Comparison of ENCODE assay signal across 16 mouse cellular contexts in the genomic region with DNA sequence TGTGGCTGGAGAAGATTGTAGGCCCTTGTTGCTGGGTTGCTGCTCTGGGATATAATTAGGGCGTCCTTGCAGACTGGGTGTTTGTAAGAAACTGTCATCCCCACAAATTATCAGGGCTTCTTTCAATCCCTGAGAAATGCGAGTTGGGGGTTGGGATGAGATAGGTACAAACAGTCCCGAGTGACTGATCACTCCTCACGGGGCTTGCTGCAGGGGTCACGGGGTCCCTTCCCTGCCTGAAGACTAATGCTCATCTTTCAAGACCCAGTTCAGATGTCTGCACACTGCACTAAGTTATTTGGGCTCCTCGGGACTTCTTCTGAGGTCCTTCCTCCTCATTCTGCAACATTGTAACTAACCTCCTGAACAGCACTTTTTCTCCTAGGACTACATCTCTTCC.
DNase-seq lines count a peak whose midpoint lies in the region; ATAC-seq and TF ChIP-seq lines count a peak whose summit lies in the region.
"Had no signal": no experiment of that assay in that cellular context is flagged by ENCODE, and none has a peak within 500 bp of the region (broad histone marks: within the 10 kb centered on the region; RNA-seq: fewer than 3 reads in every experiment).

No protein-coding gene starts in this region.

- intact Hi-C loops in heart, postnatal 36 days (cut with DNase I) = loop anchor here (2.0 kb wide), 1 partner anchor 17 kb away; no protein-coding TSS in a partner anchor

- H3K4me1 ChIP-seq in heart, embryonic 13.5 days = peaks cover 82% of the 10 kb centered on the region
- H3K4me1 ChIP-seq in kidney, embryonic 14.5 days (ENCODE audit: control insufficient read depth, insufficient read depth, low read length) = peaks cover 50% of the 10 kb centered on the region
- peaks cover 20% of the 10 kb centered on the region for H3K4me1 ChIP-seq in midbrain, embryonic 14.5 days (ENCODE audit: control insufficient read depth, insufficient read depth, low read length)
- peaks cover 3% of the 10 kb centered on the region; the same call in 1 of the 2 replicates for H3K4me1 ChIP-seq in midbrain, postnatal 0 days (ENCODE audit: insufficient read depth, low read length)

- no peaks in the 10 kb centered on the region for H3K9me3 ChIP-seq in heart, embryonic 13.5 days
- H3K9me3 ChIP-seq in kidney, embryonic 14.5 days (ENCODE audit: control insufficient read depth, low read length) = peaks cover 3% of the 10 kb centered on the region; the same call in 1 of the 2 replicates
- H3K9me3 ChIP-seq in midbrain, embryonic 14.5 days (ENCODE audit: control insufficient read depth, low read length) = no peaks in the 10 kb centered on the region
- H3K9me3 ChIP-seq in midbrain, postnatal 0 days (ENCODE audit: low read length) = no peaks in the 10 kb centered on the region
- H3K9me3 ChIP-seq: limb, embryonic 15.5 days; lung, embryonic 15.5 days had no signal

- peak; percentile 29 for DNase-seq in embryo, embryonic 9.5 days (ENCODE audit: extremely low spot score)
- no peak for DNase-seq in embryo, embryonic 10.5 days (ENCODE audit: low spot score)
- DNase-seq in heart, postnatal 36 days = no peak
- DNase-seq in kidney, postnatal 14 days = no peak
- DNase-seq in midbrain, embryonic 14.5 days = no peak
- no peak for DNase-seq in midbrain, postnatal 0 days (ENCODE audit: low spot score)
- DNase-seq: adrenal gland, postnatal 10 days; cerebellum, adult 2 months; right cerebral cortex, postnatal 25 days had no signal

- WGBS in heart, embryonic 13.5 days = 32% methylated on average over 6 of the region's 6 CpGs
- WGBS in kidney, embryonic 14.5 days = 11% methylated on average over 6 of the region's 6 CpGs
- 30% methylated on average over 6 of the region's 6 CpGs for WGBS in midbrain, embryonic 14.5 days
- WGBS in midbrain, postnatal 0 days = 36% methylated on average over 6 of the region's 6 CpGs

- no peaks in the 10 kb centered on the region for H3K27me3 ChIP-seq in heart, embryonic 13.5 days (replicated peaks)
- no peaks in the 10 kb centered on the region for H3K27me3 ChIP-seq in kidney, embryonic 14.5 days (ENCODE audit: control insufficient read depth, insufficient read depth, low read length)
- no peaks in the 10 kb centered on the region for H3K27me3 ChIP-seq in midbrain, embryonic 14.5 days (ENCODE audit: control insufficient read depth, insufficient read depth, low read length)
- no peaks in the 10 kb centered on the region for H3K27me3 ChIP-seq in midbrain, postnatal 0 days (ENCODE audit: insufficient read depth, low read length)
- H3K27me3 ChIP-seq: CH12.LX; limb, embryonic 15.5 days; lung, embryonic 15.5 days had no signal

- no peak overlapping the region for H3K4me3 ChIP-seq in heart, embryonic 13.5 days
- no peak overlapping the region for H3K4me3 ChIP-seq in kidney, embryonic 14.5 days (ENCODE audit: low read length)
- no peak overlapping the region for H3K4me3 ChIP-seq in midbrain, embryonic 14.5 days (replicated peaks; ENCODE audit: low read depth, low read length)
- H3K4me3 ChIP-seq in midbrain, postnatal 0 days (ENCODE audit: low read depth, low read length) = no peak overlapping the region
- H3K4me3 ChIP-seq: erythroblast, embryonic 14.5 days; limb, embryonic 15.5 days; lung, embryonic 15.5 days had no signal

- peak overlapping the region; percentile 59 for H3K27ac ChIP-seq in heart, embryonic 13.5 days (replicated peaks)
- H3K27ac ChIP-seq in kidney, embryonic 14.5 days (ENCODE audit: low read depth, low read length) = peak overlapping the region; percentile 42
- H3K27ac ChIP-seq in midbrain, embryonic 14.5 days (replicated peaks; ENCODE audit: low read depth, low read length) = peak overlapping the region; percentile 37
- no peak overlapping the region for H3K27ac ChIP-seq in midbrain, postnatal 0 days (ENCODE audit: low read depth, low read length)
- H3K27ac ChIP-seq: limb, embryonic 15.5 days; lung, embryonic 15.5 days had no signal

- ATAC-seq in heart, embryonic 13.5 days (ENCODE audit: extremely low read depth, insufficient number of reproducible peaks, low FRiP score, low TSS enrichment) = no peak
- ATAC-seq in kidney, embryonic 14.5 days (ENCODE audit: low FRiP score, low TSS enrichment) = peak; percentile 21; the same call in 1 of the 2 replicates
- no peak for ATAC-seq in midbrain, embryonic 14.5 days (ENCODE audit: low FRiP score, low TSS enrichment)
- no peak for ATAC-seq in midbrain, postnatal 0 days (ENCODE audit: low FRiP score)
- ATAC-seq: midbrain, embryonic 16.5 days had no signal

- H3K9ac ChIP-seq in heart, embryonic 13.5 days = no peak overlapping the region
- no peak overlapping the region for H3K9ac ChIP-seq in kidney, embryonic 14.5 days (ENCODE audit: low read depth, low read length)
- no peak overlapping the region for H3K9ac ChIP-seq in midbrain, embryonic 14.5 days (replicated peaks; ENCODE audit: low read length)
- no peak overlapping the region for H3K9ac ChIP-seq in midbrain, postnatal 0 days (replicated peaks; ENCODE audit: low read length, poor library complexity, severe bottlenecking)
- H3K9ac ChIP-seq: limb, embryonic 15.5 days; lung, embryonic 15.5 days had no signal

- TF ChIP-seq CTCF in midbrain, postnatal 0 days (IDR thresholded peaks at IDR 0.05) = no peak

- no peak overlapping the region for H3K4me2 ChIP-seq in heart, embryonic 13.5 days
- no peak overlapping the region for H3K4me2 ChIP-seq in kidney, embryonic 14.5 days (replicated peaks; ENCODE audit: low read depth, low read length)
- H3K4me2 ChIP-seq in midbrain, embryonic 14.5 days (ENCODE audit: low read length) = no peak overlapping the region
- no peak overlapping the region for H3K4me2 ChIP-seq in midbrain, postnatal 0 days (ENCODE audit: low read depth, low read length, poor library complexity, severe bottlenecking)
- H3K4me2 ChIP-seq: limb, embryonic 15.5 days; lung, embryonic 15.5 days had no signal

- no peaks in the 10 kb centered on the region for H3K36me3 ChIP-seq in heart, embryonic 13.5 days
- no peaks in the 10 kb centered on the region for H3K36me3 ChIP-seq in kidney, embryonic 14.5 days (ENCODE audit: control insufficient read depth, insufficient read depth, low read length)
- no peaks in the 10 kb centered on the region for H3K36me3 ChIP-seq in midbrain, embryonic 14.5 days (ENCODE audit: control insufficient read depth, insufficient read depth, low read length)
- no peaks in the 10 kb centered on the region for H3K36me3 ChIP-seq in midbrain, postnatal 0 days (ENCODE audit: insufficient read depth, low read length)
- H3K36me3 ChIP-seq: limb, embryonic 15.5 days; lung, embryonic 15.5 days had no signal
